Mouse (Mus musculus): ENCODE measurements at regions not wholly inside any gene's neighbourhood (a gene's known extent, or its start where the extent isn't known, plus 50 kb on each side); places are given as distances from the start of the nearest gene placed in this dataset.

DNA sequence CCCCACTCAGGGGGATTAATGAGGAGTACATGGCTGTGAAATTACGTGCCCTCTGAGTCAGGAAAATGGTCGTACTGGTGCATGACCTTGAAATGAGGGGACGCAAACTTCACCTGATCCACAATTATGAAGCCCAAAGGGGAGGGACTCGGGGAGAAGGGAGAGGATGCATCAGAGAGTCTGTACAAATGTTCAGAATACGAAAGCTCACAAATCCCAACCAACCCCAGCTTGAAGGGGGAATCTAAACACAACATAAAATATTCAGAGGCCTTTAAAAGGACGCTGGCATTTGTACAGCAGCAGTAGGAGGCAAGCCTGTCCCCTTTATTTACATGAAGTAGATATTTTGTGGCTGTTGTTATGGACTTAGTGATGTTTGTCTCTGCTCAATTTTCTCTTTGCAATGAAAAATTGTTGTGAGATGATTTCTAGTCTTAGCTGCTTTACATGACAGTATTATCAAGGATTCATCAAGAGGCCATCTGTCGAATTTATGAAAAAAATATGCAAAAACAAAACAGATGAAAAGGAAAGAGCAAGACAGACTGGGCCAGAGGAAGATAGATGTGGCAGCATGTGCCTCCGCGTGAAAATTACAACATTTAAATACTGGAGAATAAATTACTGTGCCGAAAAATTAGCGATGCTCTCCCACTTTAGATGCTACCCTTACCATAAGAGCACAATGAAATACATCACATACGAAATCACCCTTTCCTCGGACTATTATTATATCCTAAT is 695.3 kb downstream of the 1700064H15Rik start:
- 80% methylated on average over 13 of the region's 13 CpGs for WGBS (ENCODE audit: missing documents)
- Histone ChIP-seq H3K36me3 (ENCODE audit: inconsistent target) (no peaks in the 10 kb centered on the region), H3K27ac (no peak overlapping the region), H3K4me3 (ENCODE audit: inconsistent target) (no peak overlapping the region), H3K79me2 (ENCODE audit: inconsistent target) (no peaks in the 10 kb centered on the region)

DNA sequence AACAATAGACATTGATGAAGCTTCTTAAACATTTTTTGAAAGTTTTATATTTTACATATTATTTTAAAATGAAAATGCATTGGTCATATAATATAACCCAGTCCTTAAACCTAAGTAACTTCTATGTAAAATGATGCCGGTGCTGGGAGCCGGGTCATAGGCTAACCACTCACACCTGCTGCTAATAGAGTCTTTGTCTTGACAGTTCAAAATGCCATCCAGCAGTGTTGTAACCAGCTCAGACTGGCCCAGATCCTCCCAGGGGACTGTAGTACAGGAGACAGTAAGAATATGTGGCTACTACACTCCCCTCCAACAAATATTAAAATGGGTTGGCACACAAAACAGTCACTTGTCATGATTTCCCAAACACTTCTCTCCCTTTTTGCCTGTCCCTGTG is 693.6 kb downstream of the 1700064H15Rik start:
- Histone ChIP-seq H3K4me3 (ENCODE audit: inconsistent target) (no peak overlapping the region), H3K27ac (no peak overlapping the region), H3K79me2 (ENCODE audit: inconsistent target) (no peaks in the 10 kb centered on the region), H3K36me3 (ENCODE audit: inconsistent target) (no peaks in the 10 kb centered on the region)
- 90% methylated on average over 2 of the region's 2 CpGs for WGBS (ENCODE audit: missing documents)

DNA sequence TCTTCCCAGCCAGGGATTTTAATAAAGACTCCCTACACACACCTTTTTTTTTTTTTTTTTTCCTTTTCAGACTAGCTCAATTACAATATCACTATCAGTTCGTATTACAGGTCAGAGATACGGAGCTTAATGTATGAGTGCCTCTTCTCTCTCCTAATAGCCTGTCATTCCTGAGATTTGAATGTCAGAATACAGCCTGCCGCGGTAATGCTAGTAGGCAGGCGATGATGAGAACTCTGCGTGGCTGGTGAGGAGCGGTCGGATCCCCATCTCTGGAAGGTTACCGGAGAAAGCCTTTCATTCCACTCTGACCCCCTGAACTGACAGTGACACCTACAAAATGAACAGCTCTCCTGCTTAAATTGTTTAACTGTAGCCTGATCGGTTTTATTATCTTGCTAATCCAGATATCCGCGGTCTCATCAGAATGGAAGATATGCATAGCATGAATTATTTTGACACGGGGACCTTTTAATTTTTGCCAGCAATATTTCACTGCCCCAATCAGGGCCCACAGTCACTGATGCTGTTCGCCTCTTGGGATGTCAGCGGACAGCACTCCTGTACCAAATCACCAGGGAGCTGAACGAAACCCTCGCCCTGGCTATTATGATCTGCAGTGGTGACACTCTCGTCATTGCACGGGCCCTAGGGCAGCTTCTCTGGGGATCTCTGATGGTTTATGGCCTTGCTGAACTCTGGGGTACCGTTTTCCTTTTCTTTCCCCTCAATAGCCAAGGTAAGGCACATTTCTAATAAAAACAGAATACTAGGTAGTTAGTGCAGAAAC is 690.9 kb downstream of the 1700064H15Rik start:
- no peaks in the 10 kb centered on the region for H3K36me3 ChIP-seq (ENCODE audit: inconsistent target)
- no peak overlapping the region for H3K4me3 ChIP-seq (ENCODE audit: inconsistent target)
- no peaks in the 10 kb centered on the region for H3K79me2 ChIP-seq (ENCODE audit: inconsistent target)
- no peak overlapping the region for H3K27ac ChIP-seq
- 91% methylated on average over 20 of the region's 20 CpGs for WGBS (ENCODE audit: missing documents)

DNA sequence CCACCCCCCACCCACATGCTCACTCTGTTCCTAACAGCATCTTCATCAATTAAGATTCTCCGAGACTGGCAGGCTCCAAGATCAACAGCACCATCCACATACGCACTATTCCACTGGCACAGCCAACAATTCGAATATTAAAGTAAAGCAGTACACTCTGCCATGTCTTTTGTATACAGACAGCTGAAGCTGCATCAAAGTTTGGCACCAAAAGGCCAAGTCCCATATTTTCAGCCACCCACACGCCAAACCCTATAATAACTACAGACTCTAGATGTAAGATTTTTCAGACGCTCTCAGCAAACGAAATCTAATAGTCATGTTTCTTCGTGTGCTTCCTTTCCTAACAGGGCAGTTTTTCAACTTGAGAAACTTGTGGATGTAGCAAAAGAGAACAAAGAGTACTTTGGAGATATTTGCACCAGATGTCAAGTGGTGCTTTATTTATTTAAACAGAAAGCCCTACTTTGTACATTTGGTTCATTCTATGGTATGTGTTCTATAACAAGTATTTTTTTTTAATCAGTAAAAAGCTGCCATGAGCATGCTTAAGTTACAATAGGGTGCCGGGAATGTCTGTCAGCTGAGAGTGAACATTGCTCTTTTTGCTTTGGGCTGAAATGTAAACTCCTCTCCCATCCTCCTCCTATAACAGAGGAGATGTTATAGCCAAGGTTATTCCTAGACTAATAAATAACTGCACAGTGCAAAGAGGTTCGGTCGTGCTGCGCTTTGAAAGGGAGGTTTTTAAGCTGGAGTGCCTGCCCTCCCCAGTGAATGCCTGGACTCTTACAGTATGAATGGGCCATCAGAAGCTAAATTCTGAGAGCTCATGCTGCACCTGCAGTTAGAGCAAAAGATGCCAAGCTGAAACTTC is 686.9 kb downstream of the 1700064H15Rik start:
- Histone ChIP-seq H3K79me2 (ENCODE audit: inconsistent target) (no peaks in the 10 kb centered on the region), H3K36me3 (ENCODE audit: inconsistent target) (no peaks in the 10 kb centered on the region), H3K4me3 (ENCODE audit: inconsistent target) (no peak overlapping the region), H3K27ac (no peak overlapping the region)
- 93% methylated on average over 11 of the region's 11 CpGs for WGBS (ENCODE audit: missing documents)

DNA sequence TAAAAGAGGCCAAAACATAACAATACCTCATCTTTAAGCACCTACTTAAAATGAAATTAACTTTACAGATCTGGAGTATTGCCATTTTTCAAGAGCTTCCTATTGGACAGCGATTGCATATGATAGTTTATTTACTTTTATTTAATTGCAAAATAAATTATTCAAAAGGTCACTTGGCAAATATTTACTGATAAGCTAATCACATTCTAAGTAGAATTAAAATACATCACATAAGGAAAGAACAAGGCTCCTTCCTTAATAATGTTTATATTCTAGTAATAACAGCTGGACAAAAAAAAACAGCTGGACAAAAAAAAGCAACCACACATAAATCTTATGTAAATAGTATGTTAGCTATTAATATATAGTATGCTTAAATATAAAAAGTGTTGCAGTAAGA is 668.1 kb downstream of the 1700064H15Rik start:
- Histone ChIP-seq H3K27ac (no peak overlapping the region), H3K4me3 (ENCODE audit: inconsistent target) (no peak overlapping the region), H3K36me3 (ENCODE audit: inconsistent target) (no peaks in the 10 kb centered on the region), H3K79me2 (ENCODE audit: inconsistent target) (no peaks in the 10 kb centered on the region)
- WGBS (ENCODE audit: missing documents) = 70% methylated on average over 1 of the region's 1 CpGs

DNA sequence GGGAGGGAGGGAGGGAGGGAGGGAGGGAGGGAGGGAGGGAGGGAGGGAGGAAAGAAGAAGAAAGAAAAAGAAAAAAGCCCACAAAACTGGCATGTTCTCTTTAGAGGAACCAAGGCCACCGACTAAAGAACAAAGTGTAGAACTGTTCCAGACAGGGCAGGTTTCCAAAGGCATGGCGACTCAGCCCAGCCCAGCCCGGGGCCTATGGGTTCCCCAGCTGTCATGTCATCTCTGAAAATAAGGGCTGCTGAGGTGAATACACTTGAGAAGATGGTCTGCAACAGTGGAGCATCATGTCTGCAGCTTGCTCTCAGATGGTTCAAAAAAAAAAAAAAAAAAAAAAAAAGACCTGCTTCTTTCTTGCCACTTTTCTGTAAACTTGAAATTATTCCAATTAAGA is 639.8 kb downstream of the 1700064H15Rik start:
- H3K79me2 ChIP-seq (ENCODE audit: inconsistent target) = no peaks in the 10 kb centered on the region
- H3K27ac ChIP-seq = no peak overlapping the region
- H3K4me3 ChIP-seq (ENCODE audit: inconsistent target) = no peak overlapping the region
- no peaks in the 10 kb centered on the region for H3K36me3 ChIP-seq (ENCODE audit: inconsistent target)
- WGBS (ENCODE audit: missing documents) = 81% methylated on average over 3 of the region's 3 CpGs

DNA sequence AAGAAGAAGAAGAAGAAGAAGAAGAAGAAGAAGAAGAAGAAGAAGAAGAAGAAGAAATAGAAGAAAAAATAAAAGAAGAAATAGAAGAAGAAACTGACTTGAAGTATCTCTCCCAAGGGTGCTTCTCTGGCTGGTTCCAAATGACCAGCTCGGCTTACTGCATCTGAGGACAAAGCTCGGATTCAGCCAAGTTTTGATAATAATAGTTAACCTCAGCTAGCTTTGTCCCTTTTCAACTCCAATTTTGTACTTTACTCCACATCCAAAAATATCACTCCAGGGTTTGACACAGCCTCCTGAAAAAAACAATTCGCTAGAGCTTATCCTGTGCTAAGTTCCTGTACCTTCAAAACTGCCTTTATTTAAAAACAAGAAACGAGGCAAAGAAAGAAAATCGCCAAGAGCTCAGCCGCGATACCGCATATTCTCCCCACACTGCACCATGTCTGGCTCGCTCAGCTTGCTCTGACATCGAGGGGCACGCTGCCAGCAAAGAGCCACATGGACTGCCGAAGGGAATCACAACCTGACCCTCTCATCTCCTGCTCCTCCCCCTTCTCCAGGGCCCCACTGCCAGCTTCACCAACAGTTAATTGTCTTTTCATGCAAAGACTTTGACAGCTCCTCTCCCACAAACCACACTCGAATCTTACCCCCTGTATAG is 638.8 kb downstream of the 1700064H15Rik start:
- Histone ChIP-seq H3K27ac (no peak overlapping the region), H3K36me3 (ENCODE audit: inconsistent target) (no peaks in the 10 kb centered on the region), H3K4me3 (ENCODE audit: inconsistent target) (no peak overlapping the region), H3K79me2 (ENCODE audit: inconsistent target) (no peaks in the 10 kb centered on the region)
- WGBS (ENCODE audit: missing documents) = 61% methylated on average over 13 of the region's 13 CpGs

DNA sequence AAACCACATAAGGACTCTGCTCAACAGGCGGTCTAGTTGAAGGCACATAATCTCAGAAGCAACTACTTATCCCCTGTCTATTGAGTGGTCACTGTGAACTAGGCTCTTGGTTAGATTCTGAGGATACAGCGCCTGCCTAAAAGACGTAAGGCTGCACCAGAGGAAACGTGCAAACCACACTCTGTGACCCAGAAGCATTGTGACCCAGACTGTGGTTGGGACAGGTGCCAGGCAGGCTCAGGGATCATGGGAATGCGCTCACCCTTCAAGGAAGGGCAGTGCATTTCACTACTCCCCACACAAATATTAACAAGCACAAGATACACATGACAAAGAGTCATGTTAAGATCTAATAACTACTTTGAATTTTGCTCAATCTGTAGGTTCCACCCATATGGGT is 628.3 kb downstream of the 1700064H15Rik start:
- Histone ChIP-seq H3K27ac (no peak overlapping the region), H3K36me3 (ENCODE audit: inconsistent target) (no peaks in the 10 kb centered on the region), H3K79me2 (ENCODE audit: inconsistent target) (no peaks in the 10 kb centered on the region), H3K4me3 (ENCODE audit: inconsistent target) (no peak overlapping the region)
- 12% methylated on average over 5 of the region's 5 CpGs for WGBS (ENCODE audit: missing documents)

DNA sequence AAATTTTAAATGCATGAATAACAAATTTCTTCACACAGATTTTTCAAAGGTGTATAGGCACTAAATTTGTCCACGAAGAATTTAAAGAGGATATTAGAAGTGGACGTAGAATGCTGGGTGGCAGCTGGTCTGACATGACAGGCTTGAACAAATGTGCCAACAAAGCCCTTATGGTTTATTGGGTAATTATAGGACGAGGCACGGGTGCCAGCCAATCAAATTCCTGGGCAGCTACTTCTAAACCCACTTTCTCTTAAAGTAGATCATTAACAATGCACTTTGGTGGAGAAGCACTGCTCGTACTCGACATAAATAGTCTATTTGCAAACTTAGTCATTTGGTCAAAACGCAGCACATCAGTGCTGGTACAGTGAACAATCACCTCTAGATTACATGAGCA is 626.4 kb downstream of the 1700064H15Rik start:
- Histone ChIP-seq H3K36me3 (ENCODE audit: inconsistent target) (no peaks in the 10 kb centered on the region), H3K27ac (no peak overlapping the region), H3K79me2 (ENCODE audit: inconsistent target) (no peaks in the 10 kb centered on the region), H3K4me3 (ENCODE audit: inconsistent target) (no peak overlapping the region)
- 83% methylated on average over 7 of the region's 7 CpGs for WGBS (ENCODE audit: missing documents)

DNA sequence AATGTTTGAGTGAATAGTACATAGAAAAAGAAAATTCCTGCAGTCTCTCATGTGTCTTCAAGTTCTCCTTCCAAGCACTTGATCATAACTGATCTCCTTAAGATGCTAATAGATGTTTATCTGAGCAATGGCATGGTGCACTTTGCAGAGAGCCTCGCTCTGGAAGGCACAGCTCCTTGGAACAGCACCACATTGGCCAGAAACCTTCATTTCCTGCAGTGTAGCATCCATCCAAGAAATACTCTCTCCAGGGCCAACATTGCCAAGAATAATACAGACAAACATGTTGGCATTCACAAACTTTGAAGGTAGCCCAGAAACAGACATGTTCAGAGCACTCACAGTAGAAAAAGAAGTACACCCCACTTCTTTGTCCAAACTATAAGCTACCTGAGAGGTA is 623.7 kb downstream of the 1700064H15Rik start:
- 57% methylated on average over 1 of the region's 1 CpGs for WGBS (ENCODE audit: missing documents)

DNA sequence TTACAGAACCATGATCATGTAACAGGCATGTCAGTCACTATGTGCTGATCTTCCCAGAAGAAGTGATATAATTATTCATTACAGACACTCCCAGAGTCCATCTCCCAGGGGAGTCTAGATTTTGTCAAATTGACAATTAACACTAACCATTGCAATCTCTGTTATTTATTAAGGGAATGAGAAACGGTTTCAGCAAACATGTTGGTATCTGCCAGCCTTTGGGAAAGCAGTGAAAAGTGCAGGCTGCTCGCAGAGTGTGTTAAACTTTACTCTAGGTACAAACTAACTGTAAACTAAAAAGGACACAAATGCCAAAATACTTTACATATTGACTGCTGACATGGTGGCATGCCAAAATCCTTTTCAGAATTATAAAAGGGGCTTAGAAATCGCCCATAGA is 583.9 kb downstream of the 1700064H15Rik start:
- no peaks in the 10 kb centered on the region for H3K36me3 ChIP-seq (ENCODE audit: inconsistent target)
- H3K4me3 ChIP-seq (ENCODE audit: inconsistent target) = no peak overlapping the region
- no peak overlapping the region for H3K27ac ChIP-seq
- H3K79me2 ChIP-seq (ENCODE audit: inconsistent target) = no peaks in the 10 kb centered on the region
- 75% methylated on average over 3 of the region's 3 CpGs for WGBS (ENCODE audit: missing documents)

More for the DNA sequence above, 623.7 kb downstream of the 1700064H15Rik start:
- Histone ChIP-seq H3K4me3 (ENCODE audit: inconsistent target) (no peak overlapping the region), H3K79me2 (ENCODE audit: inconsistent target) (no peaks in the 10 kb centered on the region), H3K36me3 (ENCODE audit: inconsistent target) (no peaks in the 10 kb centered on the region), H3K27ac (no peak overlapping the region)

DNA sequence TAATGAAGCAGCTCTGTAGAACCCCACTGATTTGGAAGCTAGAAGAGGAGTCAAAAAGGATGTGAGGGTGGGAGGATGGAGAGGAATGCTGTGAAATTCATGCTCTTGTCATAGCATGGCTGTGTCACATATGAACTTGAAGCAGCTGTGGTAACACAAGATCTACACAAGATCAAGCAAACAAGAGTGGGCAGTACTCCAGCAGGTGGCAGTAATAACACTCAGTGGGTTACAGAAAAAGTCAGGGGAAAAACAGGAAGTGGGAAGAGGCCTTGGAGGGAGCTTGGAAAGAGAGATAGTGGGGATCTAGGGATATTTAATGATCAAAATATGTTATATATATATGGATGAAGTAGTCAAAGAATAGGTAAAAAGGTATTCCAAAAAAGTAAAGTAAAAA is 582.5 kb downstream of the 1700064H15Rik start:
- no peak overlapping the region for H3K4me3 ChIP-seq (ENCODE audit: inconsistent target)
- no peak overlapping the region for H3K27ac ChIP-seq
- no peaks in the 10 kb centered on the region for H3K79me2 ChIP-seq (ENCODE audit: inconsistent target)

DNA sequence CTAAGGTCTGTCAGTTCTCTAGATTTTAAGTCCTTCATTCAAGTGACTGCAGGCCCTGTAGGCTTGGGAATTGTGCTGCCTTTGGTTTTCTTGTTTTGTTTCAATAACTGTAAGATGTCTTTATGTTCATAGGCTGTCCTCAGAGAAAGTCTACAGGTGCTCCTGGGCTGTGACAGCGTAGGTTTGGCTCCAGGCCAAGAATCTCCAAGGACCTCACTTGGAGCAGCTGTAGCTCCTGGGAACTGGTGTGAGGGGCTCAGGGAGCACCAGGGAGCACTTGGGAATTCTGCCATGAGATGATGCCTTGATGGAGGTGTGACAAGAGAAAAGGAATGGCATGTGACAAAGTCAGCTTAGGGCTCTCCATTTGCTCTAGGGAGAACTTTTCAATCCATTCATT is 581.9 kb downstream of the 1700064H15Rik start:
- WGBS (ENCODE audit: missing documents) = 60% methylated on average over 1 of the region's 1 CpGs
- no peaks in the 10 kb centered on the region for H3K79me2 ChIP-seq (ENCODE audit: inconsistent target)
- no peak overlapping the region for H3K4me3 ChIP-seq (ENCODE audit: inconsistent target)
- no peak overlapping the region for H3K27ac ChIP-seq
- H3K36me3 ChIP-seq (ENCODE audit: inconsistent target) = no peaks in the 10 kb centered on the region

More for the DNA sequence above, 582.5 kb downstream of the 1700064H15Rik start:
- H3K36me3 ChIP-seq (ENCODE audit: inconsistent target) = no peaks in the 10 kb centered on the region

DNA sequence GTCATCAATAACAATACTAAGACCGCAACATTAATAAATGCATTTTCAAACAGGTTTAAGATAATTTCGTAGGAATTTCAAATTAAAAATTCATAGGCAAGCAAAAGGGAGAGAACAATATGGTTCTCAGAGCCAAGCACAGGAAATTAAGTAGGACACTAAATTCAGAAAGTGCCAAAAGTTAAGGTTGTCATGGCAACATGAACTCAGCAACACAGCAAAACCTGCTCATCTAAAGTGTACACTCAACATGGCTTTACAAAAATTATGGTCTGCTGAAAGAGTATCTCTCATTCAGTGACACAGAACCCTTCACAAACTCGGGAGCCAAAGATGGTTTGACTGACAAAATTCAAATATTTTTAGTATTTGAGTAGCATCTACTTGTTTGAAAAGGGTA is 572.5 kb downstream of the 1700064H15Rik start:
- Histone ChIP-seq H3K79me2 (ENCODE audit: inconsistent target) (no peaks in the 10 kb centered on the region), H3K27ac (no peak overlapping the region), H3K4me3 (ENCODE audit: inconsistent target) (no peak overlapping the region), H3K36me3 (ENCODE audit: inconsistent target) (no peaks in the 10 kb centered on the region)
- 65% methylated on average over 3 of the region's 3 CpGs for WGBS (ENCODE audit: missing documents)

Measured in macrophage (primary cell).